Mouse (Mus musculus): Measurements from ENCODE around the gene 4930519P11Rik.

DNA sequence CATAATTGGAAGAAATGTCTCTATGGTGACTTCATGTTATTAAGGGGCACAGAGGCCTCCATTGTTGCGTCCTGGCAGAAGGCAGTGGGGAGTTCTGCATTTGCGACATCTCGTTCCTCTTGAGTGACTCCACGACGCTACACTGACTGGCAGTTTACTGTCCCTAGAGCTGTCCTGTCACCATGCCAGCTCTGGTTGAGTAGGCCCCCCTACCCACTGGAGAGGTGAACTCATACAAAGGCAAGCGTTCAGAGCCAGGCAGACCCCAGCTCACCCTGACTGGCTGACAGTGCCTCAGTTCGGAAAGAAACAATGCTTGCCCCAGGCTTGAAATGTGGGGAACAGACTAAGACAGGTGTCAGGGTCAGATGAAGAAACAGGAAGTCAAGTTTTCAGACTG lies 39.0 kb downstream of the 4930519P11Rik start:
- TF ChIP-seq CHD1 (IDR thresholded peaks at IDR 0.05; ENCODE audit: low read depth, low read length) (no peak), CTCF (IDR thresholded peaks at IDR 0.05 in 2 of 3, conservative IDR thresholded peaks at IDR 0.05 in 1 of 3; ENCODE audit: control insufficient read depth in 1 of 3, insufficient read depth in 1 of 3, low read depth in 2 of 3, low read length in 3 of 3, poor library complexity in 1 of 3, severe bottlenecking in 1 of 3) (no peak), MYB (IDR thresholded peaks at IDR 0.05; ENCODE audit: low read depth, low read length) (no peak), USF1 (IDR thresholded peaks at IDR 0.05; ENCODE audit: low read depth, low read length) (no peak), POLR2A (IDR thresholded peaks at IDR 0.05; ENCODE audit: control insufficient read depth in 1 of 2, insufficient read depth in 1 of 2, low read depth in 1 of 2, low read length in 2 of 2, poor library complexity in 1 of 2) (no peak), EP300 (IDR thresholded peaks at IDR 0.05; ENCODE audit: low read depth in 1 of 2, low read length in 2 of 2) (no peak), ZC3H11A (IDR thresholded peaks at IDR 0.05; ENCODE audit: low read depth, low read length) (no peak), ETS1 (IDR thresholded peaks at IDR 0.05; ENCODE audit: low read depth, low read length) (no peak), MYC (IDR thresholded peaks at IDR 0.05; ENCODE audit: low read depth, low read length) (no peak)

Data from MEL (cell line).